Mouse (Mus musculus) ES-Bruce4 (cell line): ENCODE data around the gene Ube4b. TPM values are rescaled to one million over a fixed set of nuclear protein-coding genes. Genes with fewer than 3 reads are reported as not detected.

Experiments used
- H3K27ac ChIP-seq: 2 replicates; pipeline ENCODE4 v1.5.1; 2012; ENCODE audit warnings: low read length, inconsistent platforms; ENCODE audit not compliant: insufficient read depth
- H3K27me3 ChIP-seq: 2 replicates; pipeline ENCODE4 v1.6.1; 2012; ENCODE audit warnings: mild to moderate bottlenecking, low read length, inconsistent platforms; ENCODE audit not compliant: control insufficient read depth, poor library complexity, insufficient read depth, severe bottlenecking
- H3K36me3 ChIP-seq: 2 replicates; pipeline ENCODE4 v1.6.1; 2012; ENCODE audit warnings: inconsistent platforms, mild to moderate bottlenecking, low read length, moderate library complexity; ENCODE audit not compliant: control insufficient read depth, poor library complexity, insufficient read depth, severe bottlenecking
- H3K4me1 ChIP-seq: one replicate; pipeline ENCODE4 v1.8.1; 2011; ENCODE audit warnings: low read length; ENCODE audit not compliant: control insufficient read depth, insufficient read depth
- H3K4me3 ChIP-seq: 2 replicates; pipeline ENCODE4 v1.5.1; 2011; ENCODE audit warnings: low read depth, mild to moderate bottlenecking, low read length
- H3K9ac ChIP-seq: 2 replicates; pipeline ENCODE4 v1.6.1; 2012; ENCODE audit warnings: low read depth, mild to moderate bottlenecking, inconsistent platforms; ENCODE audit not compliant: poor library complexity, severe bottlenecking
- H3K9me3 ChIP-seq: replicated peaks from 2 replicates; pipeline ENCODE4 v1.6.1; 2012; ENCODE audit warnings: mild to moderate bottlenecking, low read length, inconsistent platforms; ENCODE audit not compliant: control insufficient read depth, poor library complexity, insufficient read depth, severe bottlenecking
- CTCF ChIP-seq: IDR thresholded peaks from one replicate; pipeline ENCODE4 v1.8.1; 2011; ENCODE audit warnings: low read depth, low read length
- EP300 ChIP-seq: IDR thresholded peaks from 2 replicates; pipeline ENCODE4 v1.6.1; 2011; ENCODE audit warnings: low read depth, low read length; ENCODE audit not compliant: insufficient read depth
- POLR2A ChIP-seq: IDR thresholded peaks from one replicate; pipeline ENCODE4 v1.8.1; 2011; ENCODE audit warnings: low read length; ENCODE audit not compliant: insufficient read depth
- polyA plus RNA-seq: library from polyadenylated mRNA; stranded (reverse); fragments of >200 nt; gene quantifications from 2 replicates; pipeline ENCODE4 v1.2.4, GENCODE M21; 2011; ENCODE audit warnings: low read depth; ENCODE audit not compliant: missing spikeins, insufficient read depth, insufficient read length

Ube4b gene
- polyA plus RNA-seq, 1 experiment = 193 TPM

- H3K27me3 ChIP-seq = no peaks in the 10 kb centered on the region
- H3K9me3 ChIP-seq = no peaks in the 10 kb centered on the region
- H3K4me3 ChIP-seq = no peak overlapping the region
- H3K9ac ChIP-seq = no peak overlapping the region
- TF ChIP-seq EP300 = no peak
- no peak for TF ChIP-seq CTCF
- TF ChIP-seq POLR2A = no peak
- peaks cover 6% of the 10 kb centered on the region for H3K4me1 ChIP-seq
- no peak overlapping the region for H3K27ac ChIP-seq
- H3K36me3 ChIP-seq = no peaks in the 10 kb centered on the region; the same call in 1 of the 2 replicates
These were observed 12.3 kb downstream of the Ube4b start for GRCm38 (mm10) chr4:149414259-149414658.

DNA sequence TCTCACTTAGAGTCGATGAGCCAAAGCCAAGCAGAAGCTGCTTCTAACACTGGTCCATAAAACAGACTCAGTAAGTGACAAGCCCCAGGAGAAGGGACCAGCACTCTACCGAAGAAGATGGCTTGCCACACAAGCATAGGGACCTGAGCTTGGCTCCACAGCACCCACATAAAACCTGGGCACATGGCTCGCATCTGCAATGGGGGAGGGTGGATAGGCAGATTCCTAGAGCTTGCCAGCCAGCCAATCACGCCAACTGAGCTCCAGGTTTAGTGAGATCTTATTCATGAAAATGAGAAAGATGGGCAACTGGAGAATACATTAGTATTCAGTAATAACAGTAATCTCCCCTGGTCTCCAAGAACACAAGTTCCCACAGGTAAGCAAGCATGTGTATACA, 16.8 kb downstream of the Ube4b start:
- Histone ChIP-seq H3K36me3 (no peaks in the 10 kb centered on the region; the same call in 1 of the 2 replicates), H3K4me3 (no peak overlapping the region), H3K27ac (no peak overlapping the region), H3K27me3 (no peaks in the 10 kb centered on the region), H3K4me1 (peaks cover 9% of the 10 kb centered on the region), H3K9me3 (no peaks in the 10 kb centered on the region), H3K9ac (no peak overlapping the region)
- TF ChIP-seq POLR2A (no peak), EP300 (no peak), CTCF (no peak)

DNA sequence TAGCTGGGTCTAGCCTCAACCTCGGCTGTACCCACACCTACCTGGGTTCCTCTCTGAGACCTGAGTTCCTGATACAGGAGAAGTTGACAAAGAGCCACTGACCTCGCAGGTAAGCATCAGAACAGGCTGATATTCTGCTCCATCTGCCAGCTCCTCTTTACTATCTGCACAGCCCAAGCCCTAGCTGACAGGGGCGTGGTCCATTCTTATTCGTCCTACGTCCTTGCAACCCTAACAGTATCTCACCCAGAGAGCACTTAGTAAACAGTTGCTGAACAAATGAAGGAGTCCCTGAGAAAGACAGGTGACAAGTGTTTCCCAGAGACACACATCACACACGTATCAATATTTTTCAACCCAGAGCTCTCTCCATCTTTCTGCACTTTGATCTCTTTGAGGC, 18.2 kb downstream of the Ube4b start:
- Histone ChIP-seq H3K27me3 (no peaks in the 10 kb centered on the region), H3K4me3 (no peak overlapping the region), H3K27ac (no peak overlapping the region), H3K9me3 (no peaks in the 10 kb centered on the region), H3K36me3 (no peaks in the 10 kb centered on the region; the same call in 1 of the 2 replicates), H3K4me1 (peaks cover 10% of the 10 kb centered on the region), H3K9ac (no peak overlapping the region)
- TF ChIP-seq CTCF = no peak
- TF ChIP-seq POLR2A = no peak
- no peak for TF ChIP-seq EP300

GRCm38 (mm10) chr4:149407461-149407860, 19.1 kb downstream of the Ube4b start:
- no peaks in the 10 kb centered on the region for H3K27me3 ChIP-seq
- no peaks in the 10 kb centered on the region; the same call in 1 of the 2 replicates for H3K36me3 ChIP-seq
- H3K4me3 ChIP-seq = no peak overlapping the region
- TF ChIP-seq POLR2A (no peak), EP300 (no peak), CTCF (no peak)
- H3K9ac ChIP-seq = no peak overlapping the region
- H3K9me3 ChIP-seq = no peaks in the 10 kb centered on the region
- H3K4me1 ChIP-seq = peaks cover 11% of the 10 kb centered on the region
- no peak overlapping the region for H3K27ac ChIP-seq

GRCm38 (mm10) chr4:149405713-149406443, 20.7 kb downstream of the Ube4b start:
- Histone ChIP-seq H3K27ac (peak overlapping the region; percentile 21), H3K9me3 (no peaks in the 10 kb centered on the region), H3K9ac (no peak overlapping the region), H3K4me3 (no peak overlapping the region), H3K36me3 (no peaks in the 10 kb centered on the region), H3K4me1 (peaks cover 16% of the 10 kb centered on the region), H3K27me3 (no peaks in the 10 kb centered on the region)
- TF ChIP-seq CTCF (no peak), EP300 (no peak), POLR2A (no peak)
